Mouse (Mus musculus): ENCODE data around the gene Mfsd6l. TPM values are rescaled to one million over a fixed set of nuclear protein-coding genes. Genes with fewer than 3 reads are reported as not detected.
A peak's percentile ranks its signal among the peaks of the same experiment; 100 is the strongest.

The Mfsd6l gene
- polyA plus RNA-seq (2015; fragmentation: Nextera tagmentation; extraction: Ambion mirVana), result 0.32 and 0.51 TPM in 2 replicates

DNA sequence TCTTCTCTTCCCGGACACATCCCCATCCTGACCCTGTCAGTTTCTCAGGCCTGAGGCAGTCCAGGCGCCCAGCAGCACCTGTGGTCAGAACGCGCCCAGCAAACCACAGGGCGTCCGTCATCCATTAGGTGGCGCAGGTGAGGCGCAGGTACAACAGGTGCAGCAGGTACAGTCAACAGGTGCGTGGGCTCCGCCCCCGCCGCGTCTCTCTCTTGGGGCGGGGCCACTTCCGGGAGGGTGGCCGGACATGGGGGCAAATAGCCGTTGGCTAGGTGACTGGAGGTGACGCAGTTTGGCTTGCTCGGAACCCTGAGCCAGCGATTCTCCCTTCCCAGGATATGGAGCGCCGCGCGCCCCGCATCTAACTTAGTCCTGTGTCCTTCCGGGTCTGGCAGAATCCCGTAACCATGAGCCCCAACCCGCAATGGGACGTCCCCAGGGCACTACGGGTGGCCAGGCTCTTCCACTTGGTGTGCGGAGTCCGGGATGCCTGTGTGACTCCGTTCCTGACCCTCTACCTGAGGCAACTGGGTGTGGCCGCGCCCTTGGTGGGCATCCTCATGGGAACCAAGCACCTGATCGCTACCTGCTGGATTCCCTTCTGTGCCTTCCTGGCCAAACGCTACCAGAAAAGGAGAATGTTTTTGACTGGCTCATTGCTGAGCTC is at the start of gene Mfsd6l:
TSS of gene Mfsd6l (plus strand) at position 269 of the 667 bp plus-strand sequence.
- Histone ChIP-seq H3K27ac (no peak within 1 kb of the TSS), H3K4me1 (peaks cover 6% of the 10 kb centered on the region), H3K27me3 (peaks cover 13% of the 10 kb centered on the region), H3K4me2 (peak within 1 kb of the TSS; percentile 35), H3K4me3 (peak within 1 kb of the TSS; percentile 24), H3K36me3 (no peaks in the 10 kb centered on the region), H3K9me3 (no peaks in the 10 kb centered on the region), H3K9ac (no peak within 1 kb of the TSS)
- WGBS, result 8% methylated on average over 37 of the region's 37 CpGs
- no peak for ATAC-seq (ENCODE audit: insufficient number of reproducible peaks, low FRiP score, low TSS enrichment, low read depth)

DNA sequence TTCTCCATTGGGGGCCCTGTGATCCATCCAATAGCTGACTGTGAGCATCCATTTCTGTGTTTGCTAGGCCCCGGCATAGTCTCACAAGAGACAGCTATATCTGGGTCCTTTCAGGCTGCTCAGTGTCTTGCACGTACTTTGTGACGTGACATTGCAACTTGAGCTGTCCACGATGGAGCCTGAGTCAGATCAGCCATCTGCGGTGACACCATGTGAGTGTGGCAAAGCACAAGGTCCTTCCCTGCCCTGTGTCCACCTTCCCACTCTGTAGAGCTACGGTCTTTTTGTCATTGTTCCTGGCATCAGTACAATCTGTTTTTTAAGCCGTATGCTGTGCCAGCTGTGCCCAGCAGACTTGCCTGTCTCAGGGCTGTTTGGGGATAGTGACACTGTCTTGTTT is 48.7 kb upstream of the Mfsd6l start:
- 85% methylated on average over 7 of the region's 7 CpGs for WGBS
- Histone ChIP-seq H3K4me2 (no peak overlapping the region), H3K4me3 (no peak overlapping the region), H3K27me3 (no peaks in the 10 kb centered on the region), H3K27ac (no peak overlapping the region), H3K9me3 (no peaks in the 10 kb centered on the region), H3K4me1 (no peaks in the 10 kb centered on the region), H3K9ac (no peak overlapping the region), H3K36me3 (no peaks in the 10 kb centered on the region)
- ATAC-seq (ENCODE audit: insufficient number of reproducible peaks, low FRiP score, low TSS enrichment, low read depth), result no peak

DNA sequence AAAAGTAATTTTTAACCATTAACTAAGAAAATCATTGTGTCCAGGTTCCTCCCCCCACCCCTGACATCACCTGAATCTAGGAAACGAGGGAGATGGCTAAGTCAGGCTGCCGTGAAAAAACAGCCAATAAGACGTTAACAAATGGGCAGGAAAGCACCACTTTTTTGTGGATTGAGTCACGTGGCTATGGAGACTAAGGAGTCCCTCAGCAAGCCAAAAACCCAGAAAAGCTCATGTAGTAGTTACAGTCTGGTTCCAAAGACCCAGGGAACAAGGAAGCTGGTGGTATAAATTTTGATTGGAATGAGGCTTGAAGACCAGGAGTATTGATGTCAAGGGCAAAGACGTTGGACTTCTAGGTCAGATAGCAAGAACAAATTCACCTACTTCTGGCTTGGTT is 47.4 kb upstream of the Mfsd6l start:
- no peaks in the 10 kb centered on the region for H3K4me1 ChIP-seq
- H3K27ac ChIP-seq, result no peak overlapping the region
- no peak overlapping the region for H3K4me2 ChIP-seq
- no peak for ATAC-seq (ENCODE audit: insufficient number of reproducible peaks, low FRiP score, low TSS enrichment, low read depth)
- H3K27me3 ChIP-seq, result no peaks in the 10 kb centered on the region
- H3K36me3 ChIP-seq, result no peaks in the 10 kb centered on the region
- H3K9me3 ChIP-seq, result no peaks in the 10 kb centered on the region
- no peak overlapping the region for H3K4me3 ChIP-seq
- H3K9ac ChIP-seq, result no peak overlapping the region
- WGBS, result 58% methylated on average over 5 of the region's 5 CpGs

DNA sequence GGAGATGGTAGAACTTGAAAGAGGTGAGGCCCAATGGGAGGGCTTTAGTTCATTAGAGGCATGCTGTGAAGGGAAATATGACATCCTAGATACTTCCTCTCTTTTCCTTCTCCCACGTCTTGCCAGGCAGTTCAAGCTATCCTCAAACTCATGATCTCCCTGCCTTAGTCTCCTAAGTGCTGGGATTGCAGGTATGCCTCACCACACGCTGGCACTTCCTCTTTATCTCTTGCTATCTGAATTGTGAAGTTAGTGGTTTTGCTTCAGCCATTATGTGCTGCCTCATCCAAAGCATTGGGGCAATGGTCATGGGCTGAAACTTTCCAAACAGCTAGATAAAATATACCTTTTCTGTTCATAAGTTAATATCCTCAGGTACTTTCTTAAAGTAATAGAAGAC is 46.8 kb upstream of the Mfsd6l start:
- Histone ChIP-seq H3K36me3 (no peaks in the 10 kb centered on the region), H3K9ac (no peak overlapping the region), H3K27me3 (no peaks in the 10 kb centered on the region), H3K4me2 (no peak overlapping the region), H3K4me1 (no peaks in the 10 kb centered on the region), H3K9me3 (no peaks in the 10 kb centered on the region), H3K27ac (no peak overlapping the region), H3K4me3 (no peak overlapping the region)
- 55% methylated on average over 2 of the region's 2 CpGs for WGBS
- ATAC-seq (ENCODE audit: insufficient number of reproducible peaks, low FRiP score, low TSS enrichment, low read depth), result no peak

DNA sequence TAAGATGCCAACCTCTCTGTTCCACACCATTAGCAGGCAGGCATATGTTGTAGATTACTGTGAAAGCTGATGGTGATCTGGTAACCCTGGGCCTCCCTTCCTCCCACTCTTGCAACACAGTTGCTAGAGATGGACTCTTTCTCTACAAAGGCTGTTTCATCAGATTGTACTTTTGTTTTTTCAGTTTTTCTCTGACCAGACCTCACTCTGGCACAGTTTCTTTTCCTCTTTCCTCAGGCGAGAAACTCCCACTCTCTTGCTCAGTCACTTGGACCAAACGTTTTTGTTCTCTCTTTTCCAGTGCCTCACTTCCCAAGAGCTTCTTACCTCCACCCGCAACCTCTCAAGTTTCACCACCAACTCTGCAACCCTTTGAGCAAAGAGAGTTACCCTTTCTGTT is 42.0 kb upstream of the Mfsd6l start:
- H3K4me2 ChIP-seq, result no peak overlapping the region
- H3K36me3 ChIP-seq, result no peaks in the 10 kb centered on the region
- H3K27ac ChIP-seq, result 0 out of 2 replicates have a peak overlapping the region, but pooled peaks have one; percentile 14
- no peaks in the 10 kb centered on the region for H3K4me1 ChIP-seq
- no peak overlapping the region for H3K4me3 ChIP-seq
- H3K27me3 ChIP-seq, result no peaks in the 10 kb centered on the region
- no peaks in the 10 kb centered on the region for H3K9me3 ChIP-seq
- WGBS, result 28% methylated on average over 3 of the region's 3 CpGs
- ATAC-seq (ENCODE audit: insufficient number of reproducible peaks, low FRiP score, low TSS enrichment, low read depth), result no peak
- no peak overlapping the region for H3K9ac ChIP-seq

DNA sequence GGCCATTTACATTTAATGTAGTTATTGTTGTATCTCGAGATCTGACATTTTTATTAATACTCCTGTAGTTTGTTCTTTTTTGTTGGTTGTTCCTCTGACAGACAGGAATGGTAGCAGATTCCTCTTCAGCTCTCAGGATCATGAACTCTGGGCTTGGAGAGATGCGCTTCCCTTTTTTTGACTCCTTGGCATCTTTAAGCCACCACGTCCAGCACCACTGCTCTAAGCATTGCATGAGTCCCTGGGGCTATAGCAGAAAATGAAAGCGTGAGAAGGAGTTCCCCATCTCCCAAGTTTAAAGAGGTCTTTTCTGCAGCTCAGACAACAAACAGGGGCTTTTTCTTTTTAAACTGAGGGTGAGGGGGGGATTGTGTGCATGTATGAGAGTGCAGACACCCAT is 36.6 kb upstream of the Mfsd6l start:
- H3K27ac ChIP-seq, result no peak overlapping the region
- H3K4me2 ChIP-seq, result no peak overlapping the region
- ATAC-seq (ENCODE audit: insufficient number of reproducible peaks, low FRiP score, low TSS enrichment, low read depth), result no peak
- no peaks in the 10 kb centered on the region for H3K9me3 ChIP-seq
- WGBS, result 89% methylated on average over 4 of the region's 4 CpGs
- no peaks in the 10 kb centered on the region for H3K27me3 ChIP-seq
- H3K4me3 ChIP-seq, result no peak overlapping the region
- no peaks in the 10 kb centered on the region for H3K4me1 ChIP-seq
- H3K36me3 ChIP-seq, result no peaks in the 10 kb centered on the region
- H3K9ac ChIP-seq, result no peak overlapping the region

DNA sequence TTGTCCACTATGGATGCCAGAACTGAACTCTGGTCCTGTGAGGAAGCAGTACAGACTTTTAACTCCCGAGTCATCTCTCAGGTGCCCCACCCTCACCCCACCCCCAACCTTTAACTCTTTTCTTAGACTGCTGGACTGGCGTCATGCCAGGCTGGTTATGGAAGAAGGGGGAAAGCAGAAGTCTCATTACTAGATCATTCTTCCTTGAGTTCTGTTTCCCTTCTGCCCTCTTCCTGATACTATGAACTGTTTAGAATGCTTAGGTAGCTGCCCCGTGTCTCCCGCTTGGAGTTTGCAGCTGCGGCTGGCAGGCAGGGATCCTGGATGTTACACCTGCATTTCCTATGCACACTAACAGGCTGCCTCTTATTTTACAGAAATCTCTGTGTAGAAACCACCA is 36.2 kb upstream of the Mfsd6l start:
- 89% methylated on average over 5 of the region's 5 CpGs for WGBS
- H3K36me3 ChIP-seq, result no peaks in the 10 kb centered on the region
- no peak overlapping the region for H3K4me2 ChIP-seq
- no peaks in the 10 kb centered on the region for H3K9me3 ChIP-seq
- no peak overlapping the region for H3K9ac ChIP-seq
- no peaks in the 10 kb centered on the region for H3K4me1 ChIP-seq
- no peak overlapping the region for H3K27ac ChIP-seq
- no peak overlapping the region for H3K4me3 ChIP-seq
- no peak for ATAC-seq (ENCODE audit: insufficient number of reproducible peaks, low FRiP score, low TSS enrichment, low read depth)
- H3K27me3 ChIP-seq, result no peaks in the 10 kb centered on the region

DNA sequence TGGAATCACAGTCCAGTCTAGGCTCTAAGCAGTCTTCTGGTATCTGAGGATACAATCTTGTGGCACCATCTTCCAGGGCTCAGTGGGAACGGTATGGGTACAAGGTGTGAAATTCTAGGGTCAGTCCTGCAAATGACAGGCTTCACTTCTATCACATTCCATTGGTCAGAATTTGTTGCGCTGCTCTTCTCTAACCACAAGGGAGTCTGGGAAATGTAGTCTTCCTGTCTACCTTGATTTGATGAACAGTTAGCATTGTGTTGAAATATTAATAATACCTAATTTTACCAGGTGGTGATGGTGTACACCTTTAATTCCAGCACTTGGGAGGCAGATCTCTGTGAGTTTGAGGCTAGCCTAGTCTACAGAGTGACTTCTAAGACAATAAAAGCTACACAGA is 35.5 kb upstream of the Mfsd6l start:
- Histone ChIP-seq H3K4me1 (no peaks in the 10 kb centered on the region), H3K9ac (no peak overlapping the region), H3K27ac (no peak overlapping the region), H3K4me2 (no peak overlapping the region), H3K27me3 (no peaks in the 10 kb centered on the region), H3K4me3 (no peak overlapping the region), H3K36me3 (no peaks in the 10 kb centered on the region), H3K9me3 (no peaks in the 10 kb centered on the region)
- no peak for ATAC-seq (ENCODE audit: insufficient number of reproducible peaks, low FRiP score, low TSS enrichment, low read depth)
- 82% methylated on average over 2 of the region's 2 CpGs for WGBS

DNA sequence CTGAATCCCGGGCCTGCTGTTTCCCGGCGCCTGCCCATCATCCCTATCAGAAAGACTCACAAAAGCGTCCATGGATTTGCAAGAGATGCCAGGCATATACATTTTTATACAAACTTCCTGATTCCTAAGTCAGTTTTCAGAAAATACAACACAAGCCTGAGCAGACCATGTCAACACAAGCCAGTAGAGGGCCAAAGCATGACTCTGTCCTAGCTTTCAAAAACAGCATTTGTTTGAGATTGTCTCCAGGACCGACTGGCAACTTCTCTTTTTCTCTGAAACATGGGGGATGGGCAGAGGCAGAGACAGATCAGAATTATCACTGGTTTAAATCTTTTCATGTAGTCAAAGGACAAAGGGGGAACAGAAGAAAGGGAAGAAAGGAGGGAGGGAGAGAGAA is 34.6 kb upstream of the Mfsd6l start:
- H3K4me3 ChIP-seq, result no peak overlapping the region
- no peaks in the 10 kb centered on the region for H3K4me1 ChIP-seq
- H3K36me3 ChIP-seq, result no peaks in the 10 kb centered on the region
- ATAC-seq (ENCODE audit: insufficient number of reproducible peaks, low FRiP score, low TSS enrichment, low read depth), result no peak
- no peak overlapping the region for H3K4me2 ChIP-seq
- 85% methylated on average over 5 of the region's 5 CpGs for WGBS
- no peak overlapping the region for H3K9ac ChIP-seq
- H3K27me3 ChIP-seq, result no peaks in the 10 kb centered on the region
- H3K27ac ChIP-seq, result no peak overlapping the region
- no peaks in the 10 kb centered on the region for H3K9me3 ChIP-seq

DNA sequence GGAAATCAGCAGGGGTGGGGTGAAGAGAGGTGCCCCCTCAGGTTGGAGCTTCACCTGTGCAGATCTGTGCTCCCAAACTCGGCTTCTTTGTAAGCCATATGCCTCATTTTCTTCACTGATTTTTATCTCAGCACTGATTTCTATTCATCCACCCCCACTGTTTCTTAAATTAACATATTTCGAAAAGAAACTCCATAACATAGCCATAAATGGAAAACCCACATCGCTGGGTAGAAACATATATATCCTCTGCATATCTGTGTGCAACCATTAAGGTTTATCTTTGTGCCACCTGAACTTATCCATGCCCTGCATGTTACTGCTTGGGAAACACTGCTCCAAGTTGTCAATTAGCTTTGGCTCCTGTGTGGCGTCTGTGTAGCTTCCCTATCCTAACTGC is 29.5 kb upstream of the Mfsd6l start:
- 75% methylated on average over 4 of the region's 4 CpGs for WGBS
- Histone ChIP-seq H3K4me1 (peaks cover 3% of the 10 kb centered on the region; the same call in 1 of the 2 replicates), H3K27ac (no peak overlapping the region), H3K4me2 (no peak overlapping the region), H3K27me3 (peaks cover 6% of the 10 kb centered on the region; the same call in 1 of the 2 replicates), H3K9ac (no peak overlapping the region), H3K9me3 (no peaks in the 10 kb centered on the region), H3K4me3 (no peak overlapping the region), H3K36me3 (no peaks in the 10 kb centered on the region)
- ATAC-seq (ENCODE audit: insufficient number of reproducible peaks, low FRiP score, low TSS enrichment, low read depth), result no peak

DNA sequence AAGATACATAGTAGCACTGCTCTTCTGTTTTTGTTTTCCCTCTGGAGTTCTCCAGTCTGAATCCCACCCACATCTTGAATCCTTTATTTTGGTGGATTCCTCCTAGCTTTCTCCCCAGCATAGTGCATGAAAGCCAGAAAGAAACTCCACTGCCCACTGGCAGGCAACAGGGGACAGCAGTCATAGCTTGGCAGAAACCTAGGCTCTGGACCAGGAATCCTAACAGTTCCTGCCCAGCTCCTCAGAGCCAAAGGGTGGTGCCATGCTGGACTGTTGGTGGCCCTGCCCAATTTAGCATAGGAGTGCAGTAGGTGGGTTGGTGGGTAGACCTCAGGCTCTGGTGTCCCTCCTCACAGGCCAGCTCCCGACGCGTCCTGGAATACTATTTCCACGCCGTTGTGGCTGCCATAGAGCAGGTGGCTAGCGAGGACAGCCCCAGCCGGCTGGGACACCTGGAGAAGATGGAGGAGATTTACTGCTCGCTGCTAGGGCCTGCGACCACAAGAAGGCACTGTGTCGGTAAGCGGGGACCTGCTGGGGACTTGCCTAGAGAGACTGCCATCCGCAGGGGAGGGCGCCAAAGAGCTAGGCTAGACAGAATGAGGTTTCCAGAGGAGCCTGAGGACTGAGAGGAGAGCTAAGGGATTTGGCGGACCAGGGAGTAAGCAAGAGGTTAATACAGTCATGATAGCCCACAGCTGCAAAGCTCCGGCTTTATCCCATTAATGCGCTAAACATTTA is 24.8 kb upstream of the Mfsd6l start:
- Histone ChIP-seq H3K4me3 (no peak overlapping the region), H3K9me3 (no peaks in the 10 kb centered on the region), H3K36me3 (no peaks in the 10 kb centered on the region), H3K27ac (no peak overlapping the region), H3K27me3 (peaks cover 6% of the 10 kb centered on the region; the same call in 1 of the 2 replicates), H3K4me2 (no peak overlapping the region), H3K4me1 (peaks cover 4% of the 10 kb centered on the region; the same call in 1 of the 2 replicates), H3K9ac (no peak overlapping the region)
- 19% methylated on average over 16 of the region's 16 CpGs for WGBS
- no peak for ATAC-seq (ENCODE audit: insufficient number of reproducible peaks, low FRiP score, low TSS enrichment, low read depth)

DNA sequence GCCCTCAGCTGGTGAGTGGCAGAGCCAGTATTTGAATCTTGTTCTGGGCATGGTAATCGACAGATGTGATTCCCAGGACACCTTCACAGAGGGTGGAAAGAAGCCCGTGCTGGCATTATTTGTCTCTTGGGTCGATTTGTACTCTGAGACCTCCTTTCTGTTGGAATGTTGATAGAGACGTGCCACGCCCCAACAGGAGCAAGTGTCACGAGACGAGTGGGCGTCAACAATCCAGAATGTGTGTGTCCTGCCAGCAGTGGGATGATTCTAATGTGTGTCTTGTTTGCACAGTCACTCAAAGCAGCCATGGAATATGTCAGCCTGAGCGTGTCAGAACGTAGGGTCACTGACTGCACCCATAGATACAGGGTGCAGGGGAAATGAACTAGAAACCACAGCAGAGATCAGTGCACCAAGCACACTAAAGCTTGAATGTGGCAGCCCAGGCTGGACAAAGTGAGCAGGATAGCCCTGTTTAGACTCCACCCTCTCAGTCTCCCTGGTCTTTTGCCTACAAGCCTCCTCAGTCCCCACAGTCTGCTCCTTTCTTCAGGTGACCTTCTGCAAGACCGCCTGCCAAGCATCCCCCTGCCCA is 23.9 kb upstream of the Mfsd6l start:
- Histone ChIP-seq H3K27me3 (peaks cover 6% of the 10 kb centered on the region; the same call in 1 of the 2 replicates), H3K36me3 (no peaks in the 10 kb centered on the region), H3K9me3 (no peaks in the 10 kb centered on the region), H3K27ac (no peak overlapping the region), H3K4me2 (no peak overlapping the region), H3K4me3 (no peak overlapping the region), H3K4me1 (peaks cover 7% of the 10 kb centered on the region), H3K9ac (no peak overlapping the region)
- no peak for ATAC-seq (ENCODE audit: insufficient number of reproducible peaks, low FRiP score, low TSS enrichment, low read depth)
- WGBS, result 67% methylated on average over 11 of the region's 11 CpGs
